Mouse (Mus musculus) CH12F3 (cell line): ENCODE results near the gene Cd5l.

Source experiments
- in situ Hi-C: fragments of 300-500 bp; cut with MboI; formaldehyde crosslinking; loops from 2 replicates; pipeline ENCODE4 v1.14.3; 2020; ENCODE audit warnings: low sequenced_read_pairs

Cd5l gene

GRCm38 (mm10) chr3:87401321-87401720, 43.6 kb downstream of the Cd5l start:
- in situ Hi-C loops = no loop called here

GRCm38 (mm10) chr3:87408171-87408570, 50.5 kb downstream of the Cd5l start:
- in situ Hi-C loops = no loop called here

- in situ Hi-C loops = no loop called here
Observed at GRCm38 (mm10) chr3:87409196-87409935, 51.7 kb downstream of the Cd5l start.

- in situ Hi-C loops = loop anchor here (10.0 kb wide), 3 partner anchors 86 to 166 kb away; no protein-coding TSS in a partner anchor
Observed at GRCm38 (mm10) chr3:87410605-87411004, 52.9 kb downstream of the Cd5l start.

GRCm38 (mm10) chr3:87411150-87411549, 53.5 kb downstream of the Cd5l start:
- in situ Hi-C loops = loop anchor here (10.0 kb wide), 3 partner anchors 86 to 166 kb away; no protein-coding TSS in a partner anchor

- in situ Hi-C loops = no loop called here
Observed at GRCm38 (mm10) chr3:87420645-87421044, 63.0 kb downstream of the Cd5l start.
